Mouse (Mus musculus): Measurements from ENCODE around the gene Hoxa13. TPM values are rescaled to one million over a fixed set of nuclear protein-coding genes. Genes with fewer than 3 reads are reported as not detected.

Hoxa13 gene
- polyA plus RNA-seq, 1 experiment from 2014 or later: 0.08 TPM

- peaks cover 71% of the 10 kb centered on the region for H3K27me3 ChIP-seq
- H3K4me1 ChIP-seq (replicated peaks): peaks cover 29% of the 10 kb centered on the region
- peak overlapping the region; percentile 97 for H3K4me2 ChIP-seq
- H3K9me3 ChIP-seq: no peaks in the 10 kb centered on the region
- ATAC-seq (ENCODE audit: low read depth): no peak
- no peaks in the 10 kb centered on the region for H3K36me3 ChIP-seq
- H3K9ac ChIP-seq: peak overlapping the region; percentile 97
- H3K4me3 ChIP-seq: peak overlapping the region; percentile 59
- 8% methylated on average over 10 of the region's 10 CpGs for WGBS
- peak overlapping the region; percentile 96 for H3K27ac ChIP-seq (replicated peaks)
Observed at GRCm38 (mm10) chr6:52237346-52238154, 23.1 kb downstream of the Hoxa13 start.

- Histone ChIP-seq H3K27ac (replicated peaks) (peak overlapping the region; percentile 96), H3K4me3 (peak overlapping the region; percentile 59), H3K36me3 (no peaks in the 10 kb centered on the region), H3K9me3 (no peaks in the 10 kb centered on the region), H3K4me1 (replicated peaks) (peaks cover 29% of the 10 kb centered on the region), H3K9ac (peak overlapping the region; percentile 97), H3K27me3 (peaks cover 64% of the 10 kb centered on the region), H3K4me2 (peak overlapping the region; percentile 97)
- WGBS: 22% methylated on average over 3 of the region's 3 CpGs
- no peak for ATAC-seq (ENCODE audit: low read depth)
Observed at GRCm38 (mm10) chr6:52236806-52237205, 23.9 kb downstream of the Hoxa13 start.

DNA sequence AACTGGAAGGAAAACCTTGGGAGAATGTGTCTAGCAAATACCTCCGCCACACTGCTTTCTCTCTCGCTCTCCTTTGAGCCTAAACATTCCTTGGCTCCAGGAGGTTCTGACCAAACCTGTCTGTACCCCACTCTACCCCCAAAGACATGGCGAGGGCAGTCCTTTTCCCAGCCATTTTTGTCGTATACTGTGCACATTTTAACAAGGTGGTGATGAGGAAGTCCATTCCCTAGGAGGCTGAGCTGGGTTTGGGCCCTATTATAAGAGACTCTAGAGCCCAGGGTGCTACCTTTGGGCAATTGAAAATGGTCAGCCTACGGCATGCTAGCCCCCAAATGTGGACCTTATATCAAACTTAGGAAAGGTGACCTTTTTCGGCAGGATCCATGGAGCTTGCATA is 24.8 kb downstream of the Hoxa13 start:
- Histone ChIP-seq H3K27me3 (peaks cover 55% of the 10 kb centered on the region), H3K36me3 (no peaks in the 10 kb centered on the region), H3K27ac (replicated peaks) (peak overlapping the region; percentile 96), H3K4me1 (replicated peaks) (peaks cover 24% of the 10 kb centered on the region), H3K4me2 (peak overlapping the region; percentile 97), H3K4me3 (peak overlapping the region; percentile 59), H3K9me3 (no peaks in the 10 kb centered on the region), H3K9ac (peak overlapping the region; percentile 97)
- ATAC-seq (ENCODE audit: low read depth): no peak
- WGBS: 34% methylated on average over 6 of the region's 6 CpGs

GRCm38 (mm10) chr6:52235267-52235666 is 25.4 kb downstream of the Hoxa13 start:
- H3K27me3 ChIP-seq: peaks cover 49% of the 10 kb centered on the region
- peak overlapping the region; percentile 96 for H3K27ac ChIP-seq (replicated peaks)
- no peaks in the 10 kb centered on the region for H3K36me3 ChIP-seq
- H3K4me1 ChIP-seq (replicated peaks): peaks cover 19% of the 10 kb centered on the region
- peak overlapping the region; percentile 97 for H3K4me2 ChIP-seq
- H3K9ac ChIP-seq: peak overlapping the region; percentile 97
- no peaks in the 10 kb centered on the region for H3K9me3 ChIP-seq
- WGBS: 26% methylated on average over 9 of the region's 9 CpGs
- H3K4me3 ChIP-seq: peak overlapping the region; percentile 59
- peak; percentile 16; the same call in 1 of the 2 replicates for ATAC-seq (ENCODE audit: low read depth)

DNA sequence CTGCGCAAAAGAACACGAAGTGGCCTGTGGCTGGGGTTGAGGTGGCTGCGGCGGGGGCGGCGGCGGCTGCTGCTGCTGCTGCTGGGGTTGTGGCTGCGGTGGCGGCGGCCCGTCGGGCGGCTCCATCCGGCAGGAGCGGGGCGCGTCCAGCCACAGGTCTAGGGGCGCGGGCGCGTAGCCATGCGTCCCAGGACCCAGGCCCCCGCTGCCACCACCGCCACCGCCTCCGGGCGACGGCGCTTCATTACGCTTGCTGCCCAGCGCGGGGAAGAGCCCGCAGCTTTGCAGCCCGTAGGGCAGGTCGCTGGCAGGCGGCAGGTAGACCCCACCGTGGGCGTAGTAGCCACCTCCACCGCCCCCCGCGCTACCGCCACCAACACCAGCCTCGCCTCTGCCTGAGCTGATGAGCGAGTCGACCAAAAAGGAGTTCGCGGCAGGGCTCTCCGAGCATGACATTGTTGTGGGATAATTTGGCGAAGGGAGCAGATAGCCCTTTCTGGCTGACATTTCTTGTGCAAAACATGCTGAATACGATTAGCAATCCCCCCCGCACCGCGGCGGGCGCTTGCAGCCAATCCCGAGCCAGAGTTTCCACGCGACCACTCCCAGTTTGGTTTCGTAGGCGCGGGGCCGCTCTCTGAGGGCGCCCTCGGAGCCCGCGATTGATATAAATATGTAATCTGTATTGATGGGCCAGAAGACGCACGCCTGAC is 26.1 kb downstream of the Hoxa13 start:
- peak; percentile 44 for ATAC-seq (ENCODE audit: low read depth)
- Histone ChIP-seq H3K4me1 (replicated peaks) (peaks cover 19% of the 10 kb centered on the region), H3K9ac (peak overlapping the region; percentile 97), H3K36me3 (no peaks in the 10 kb centered on the region), H3K9me3 (no peaks in the 10 kb centered on the region), H3K27me3 (peaks cover 44% of the 10 kb centered on the region), H3K27ac (replicated peaks) (peak overlapping the region; percentile 96), H3K4me3 (peak overlapping the region; percentile 59), H3K4me2 (peak overlapping the region; percentile 97)
- under 1% methylated on average over 68 of the region's 68 CpGs for WGBS

GRCm38 (mm10) chr6:52233546-52234427 is 26.9 kb downstream of the Hoxa13 start:
- peak overlapping the region; percentile 59 for H3K4me3 ChIP-seq
- peaks cover 19% of the 10 kb centered on the region for H3K4me1 ChIP-seq (replicated peaks)
- H3K27ac ChIP-seq (replicated peaks): peak overlapping the region; percentile 96
- peak overlapping the region; percentile 97 for H3K9ac ChIP-seq
- H3K27me3 ChIP-seq: peaks cover 42% of the 10 kb centered on the region
- H3K9me3 ChIP-seq: no peaks in the 10 kb centered on the region
- H3K36me3 ChIP-seq: no peaks in the 10 kb centered on the region
- WGBS: under 1% methylated on average over 68 of the region's 70 CpGs
- peak; percentile 24; the same call in 1 of the 2 replicates for ATAC-seq (ENCODE audit: low read depth)
- H3K4me2 ChIP-seq: peak overlapping the region; percentile 97

GRCm38 (mm10) chr6:52232984-52233545 is 27.6 kb downstream of the Hoxa13 start:
- Histone ChIP-seq H3K9me3 (no peaks in the 10 kb centered on the region), H3K9ac (peak overlapping the region; percentile 97), H3K4me1 (replicated peaks) (peaks cover 25% of the 10 kb centered on the region), H3K27me3 (peaks cover 40% of the 10 kb centered on the region), H3K27ac (replicated peaks) (peak overlapping the region; percentile 96), H3K4me3 (peak overlapping the region; percentile 59), H3K36me3 (no peaks in the 10 kb centered on the region), H3K4me2 (peak overlapping the region; percentile 97)
- no peak for ATAC-seq (ENCODE audit: low read depth)
- 1% methylated on average over 23 of the region's 23 CpGs for WGBS

DNA sequence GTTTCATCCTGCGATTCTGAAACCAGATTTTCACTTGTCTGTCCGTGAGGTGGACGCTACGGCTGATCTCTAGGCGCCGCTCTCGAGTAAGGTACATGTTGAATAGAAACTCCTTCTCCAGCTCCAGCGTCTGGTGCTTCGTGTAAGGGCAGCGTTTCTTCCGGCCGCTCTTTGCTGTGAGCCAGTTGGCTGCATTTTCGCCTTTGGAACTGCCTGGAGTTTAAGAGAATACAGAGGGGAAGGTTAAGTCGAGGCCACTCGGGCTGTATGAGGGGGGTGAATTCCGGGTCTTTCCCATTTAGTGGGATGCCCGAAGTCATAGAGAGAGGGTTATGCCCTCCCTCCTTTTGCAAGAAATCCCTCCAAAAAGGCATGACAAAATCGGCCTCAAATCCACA is 28.1 kb downstream of the Hoxa13 start:
- H3K36me3 ChIP-seq: no peaks in the 10 kb centered on the region
- H3K4me3 ChIP-seq: peak overlapping the region; percentile 59
- peaks cover 35% of the 10 kb centered on the region for H3K27me3 ChIP-seq
- H3K27ac ChIP-seq (replicated peaks): peak overlapping the region; percentile 96
- peak overlapping the region; percentile 97 for H3K4me2 ChIP-seq
- peaks cover 30% of the 10 kb centered on the region for H3K4me1 ChIP-seq (replicated peaks)
- peak overlapping the region; percentile 97 for H3K9ac ChIP-seq
- ATAC-seq (ENCODE audit: low read depth): no peak
- 1% methylated on average over 18 of the region's 18 CpGs for WGBS
- no peaks in the 10 kb centered on the region for H3K9me3 ChIP-seq

- Histone ChIP-seq H3K27me3 (peaks cover 30% of the 10 kb centered on the region), H3K9me3 (no peaks in the 10 kb centered on the region), H3K4me1 (replicated peaks) (peaks cover 35% of the 10 kb centered on the region), H3K36me3 (no peaks in the 10 kb centered on the region), H3K27ac (replicated peaks) (peak overlapping the region; percentile 96), H3K4me3 (peak overlapping the region; percentile 59), H3K9ac (peak overlapping the region; percentile 97), H3K4me2 (peak overlapping the region; percentile 97)
- 1% methylated on average over 18 of the region's 18 CpGs for WGBS
- ATAC-seq (ENCODE audit: low read depth): no peak
Observed at GRCm38 (mm10) chr6:52231885-52232567, 28.7 kb downstream of the Hoxa13 start.

- Histone ChIP-seq H3K27ac (replicated peaks) (peak within 1 kb of the TSS; percentile 98), H3K9me3 (no peaks in the 10 kb centered on the region), H3K9ac (peak within 1 kb of the TSS; percentile 98), H3K4me1 (replicated peaks) (peaks cover 29% of the 10 kb centered on the region), H3K27me3 (peaks cover 17% of the 10 kb centered on the region), H3K4me3 (peak within 1 kb of the TSS; percentile 59), H3K36me3 (no peaks in the 10 kb centered on the region), H3K4me2 (peak within 1 kb of the TSS; percentile 97)
- WGBS: under 1% methylated on average over 19 of the region's 36 CpGs
- 0 out of 2 replicates have a peak, but pooled peaks have one; percentile 9 for ATAC-seq (ENCODE audit: low read depth)
Observed at GRCm38 (mm10) chr6:52230516-52231165, 30.0 kb downstream of the Hoxa13 start, which contains the start of gene Hoxa9. Gene Hoxa9, minus strand, starts transcription at chr6:52231089.
